Mouse (Mus musculus) neural tube, embryonic 12.5 days (tissue): Measurements from ENCODE around the gene Cep104. TPM values are rescaled to one million over a fixed set of nuclear protein-coding genes. Genes with fewer than 3 reads are reported as not detected.

Experiments used
- ATAC-seq: fragments of 200-750 bp; cut with Nextera tagmentation; 2 replicates; pipeline ENCODE4 v1.8.0; 2017; ENCODE audit warnings: low read depth, mild to moderate bottlenecking, moderate TSS enrichment, moderate library complexity; ENCODE audit not compliant: low FRiP score
- H3K27ac ChIP-seq: fragments of 300-500 bp; sonication (generic); 2 replicates; pipeline ENCODE4 v1.5.1; 2016
- H3K27me3 ChIP-seq: fragments of 300-500 bp; sonication (generic); replicated peaks from 2 replicates; pipeline ENCODE4 v1.6.1; 2016; ENCODE audit warnings: mild to moderate bottlenecking
- H3K36me3 ChIP-seq: fragments of 300-500 bp; sonication (generic); 2 replicates; pipeline ENCODE4 v1.6.1; 2016; ENCODE audit warnings: mild to moderate bottlenecking
- H3K4me1 ChIP-seq: fragments of 300-500 bp; sonication (generic); 2 replicates; pipeline ENCODE4 v1.6.1; 2016
- H3K4me2 ChIP-seq: fragments of 300-500 bp; sonication (generic); replicated peaks from 2 replicates; pipeline ENCODE4 v1.6.1; 2016; ENCODE audit warnings: mild to moderate bottlenecking
- H3K4me3 ChIP-seq: fragments of 300-500 bp; sonication (generic); 2 replicates; pipeline ENCODE4 v1.5.1; 2016
- H3K9ac ChIP-seq: fragments of 300-500 bp; sonication (generic); 2 replicates; pipeline ENCODE4 v1.6.1; 2016; ENCODE audit warnings: mild to moderate bottlenecking
- H3K9me3 ChIP-seq: fragments of 300-500 bp; sonication (generic); 2 replicates; pipeline ENCODE4 v1.6.1; 2016; ENCODE audit warnings: mild to moderate bottlenecking
- WGBS: fragments of 180-500 bp; shearing (Covaris S2); methylation state at CpG from one replicate; pipeline ENCODE4 v1.1.7; 2016; 5-methylcytosine and 5-hydroxymethylcytosine counted together
- polyA plus RNA-seq: library from polyadenylated mRNA; unstranded; fragments of >200 nt; fragmentation: Nextera tagmentation; extraction: Ambion mirVana; gene quantifications from 2 replicates; pipeline ENCODE4 v1.2.1, GENCODE M21; 2016

Gene Cep104
- 21.3 and 24.2 TPM in 2 replicates for polyA plus RNA-seq

DNA sequence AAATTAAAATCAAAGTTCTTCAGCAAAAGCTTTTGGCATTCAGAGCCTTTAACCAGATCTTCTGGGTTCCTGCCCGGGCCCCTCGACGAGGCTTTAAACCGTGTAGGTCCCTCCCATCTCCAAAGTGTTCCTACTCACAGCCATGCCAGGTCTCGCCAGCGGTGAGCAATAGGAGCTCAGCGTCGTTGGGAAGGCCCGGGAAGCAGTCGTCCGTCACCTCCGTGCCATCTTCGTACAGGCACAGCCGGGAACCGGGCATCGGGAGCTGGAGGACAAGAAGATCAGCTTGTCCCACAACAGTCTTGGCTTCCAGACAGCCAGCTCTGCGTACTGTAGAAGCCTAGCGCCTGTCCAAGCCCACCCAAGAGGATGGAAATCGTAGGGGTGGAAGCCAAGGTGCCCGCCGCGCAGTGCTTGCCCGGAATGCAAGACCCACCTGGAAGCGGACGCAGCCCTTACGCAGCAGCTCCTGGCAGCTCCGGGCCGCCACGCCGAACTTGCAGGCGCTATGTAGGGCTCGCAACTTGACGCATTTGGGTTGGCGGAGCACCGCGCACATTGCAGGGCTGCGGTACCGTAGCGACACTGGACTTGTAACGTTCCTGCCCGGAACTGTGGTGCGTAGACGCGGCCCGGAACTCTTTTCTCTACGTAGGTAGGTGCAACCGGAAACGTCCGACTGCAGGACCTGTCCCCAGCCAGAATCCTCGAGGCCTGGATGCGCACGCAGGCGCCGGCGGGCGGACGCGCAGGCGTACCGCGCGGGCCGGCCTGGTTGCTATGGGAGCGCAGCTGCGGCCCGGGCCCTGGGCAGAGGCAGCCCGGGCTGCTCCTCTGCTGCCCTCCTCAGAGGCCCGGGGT is at the start of gene Cep104, which contains the start of gene Dffb:
Cep104 (plus strand) TSS at position 764 of the 861 bp plus-strand sequence.
Dffb (minus strand) TSS at position 696 of the 861 bp plus-strand sequence.
- Histone ChIP-seq H3K36me3 (peaks cover 32% of the 10 kb centered on the region), H3K9ac (peak within 1 kb of the TSS; percentile 84), H3K4me2 (peak within 1 kb of the TSS; percentile 71), H3K4me1 (peaks cover 22% of the 10 kb centered on the region), H3K4me3 (peak within 1 kb of the TSS; percentile 90), H3K27ac (peak within 1 kb of the TSS; percentile 32; the same call in 1 of the 2 replicates), H3K9me3 (no peaks in the 10 kb centered on the region), H3K27me3 (no peaks in the 10 kb centered on the region)
- WGBS: 1% methylated on average over 68 of the region's 68 CpGs
- ATAC-seq: peak; percentile 98

DNA sequence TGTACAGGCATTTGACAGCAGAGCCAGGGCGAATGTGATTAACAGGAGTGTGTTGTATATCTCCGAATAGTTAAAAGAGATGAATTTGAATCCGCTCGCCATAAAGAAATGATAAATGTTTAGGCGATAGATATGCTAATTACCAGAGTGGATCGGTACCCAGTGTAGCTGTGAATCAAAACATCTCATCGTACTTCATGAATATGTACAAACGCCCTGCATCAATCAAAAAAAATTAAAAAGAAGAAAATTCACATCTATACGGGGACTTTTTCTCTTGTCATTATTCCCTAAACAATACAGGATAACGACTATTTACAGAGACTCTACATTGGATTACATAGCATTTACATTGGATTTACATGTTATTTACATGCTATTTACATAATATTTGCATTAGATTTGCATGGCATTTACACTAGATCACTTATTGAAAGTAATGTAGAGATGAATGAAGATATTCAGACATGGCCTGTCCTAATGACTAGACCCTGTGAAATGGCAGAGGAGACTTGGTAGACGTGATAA is 46.2 kb upstream of the Cep104 start:
- Histone ChIP-seq H3K36me3 (no peaks in the 10 kb centered on the region), H3K4me2 (no peak overlapping the region), H3K27ac (no peak overlapping the region), H3K4me1 (peaks cover 2% of the 10 kb centered on the region; the same call in 1 of the 2 replicates), H3K9me3 (no peaks in the 10 kb centered on the region), H3K9ac (no peak overlapping the region), H3K27me3 (0 out of 2 replicates have a peak, but pooled peaks cover 4% of the 10 kb centered on the region), H3K4me3 (no peak overlapping the region)
- WGBS: 66% methylated on average over 11 of the region's 11 CpGs
- no peak for ATAC-seq

DNA sequence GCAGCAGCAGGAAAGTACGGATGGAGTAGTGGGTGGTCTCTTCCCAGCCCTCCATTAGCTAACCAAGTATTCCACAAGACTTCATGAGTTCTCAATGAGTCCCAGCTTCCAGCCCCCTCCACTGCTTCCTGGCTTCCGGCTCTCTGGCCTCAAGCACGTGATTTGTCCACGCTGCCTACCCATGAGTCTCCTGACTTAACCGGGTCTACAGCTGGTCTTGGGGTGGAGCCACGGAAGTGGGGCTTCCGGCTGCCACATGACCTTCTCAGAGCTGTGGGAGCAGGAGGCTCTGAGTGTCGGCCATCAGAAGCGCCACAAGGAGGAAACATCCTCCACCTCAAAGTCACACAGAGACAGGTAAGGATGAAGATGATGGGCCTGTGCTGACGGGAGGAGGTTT is 45.6 kb upstream of the Cep104 start:
- Histone ChIP-seq H3K27ac (no peak overlapping the region), H3K36me3 (no peaks in the 10 kb centered on the region), H3K4me3 (no peak overlapping the region), H3K9ac (no peak overlapping the region), H3K27me3 (0 out of 2 replicates have a peak, but pooled peaks cover 4% of the 10 kb centered on the region), H3K9me3 (no peaks in the 10 kb centered on the region), H3K4me1 (peaks cover 2% of the 10 kb centered on the region; the same call in 1 of the 2 replicates), H3K4me2 (no peak overlapping the region)
- no peak for ATAC-seq
- 72% methylated on average over 10 of the region's 10 CpGs for WGBS

DNA sequence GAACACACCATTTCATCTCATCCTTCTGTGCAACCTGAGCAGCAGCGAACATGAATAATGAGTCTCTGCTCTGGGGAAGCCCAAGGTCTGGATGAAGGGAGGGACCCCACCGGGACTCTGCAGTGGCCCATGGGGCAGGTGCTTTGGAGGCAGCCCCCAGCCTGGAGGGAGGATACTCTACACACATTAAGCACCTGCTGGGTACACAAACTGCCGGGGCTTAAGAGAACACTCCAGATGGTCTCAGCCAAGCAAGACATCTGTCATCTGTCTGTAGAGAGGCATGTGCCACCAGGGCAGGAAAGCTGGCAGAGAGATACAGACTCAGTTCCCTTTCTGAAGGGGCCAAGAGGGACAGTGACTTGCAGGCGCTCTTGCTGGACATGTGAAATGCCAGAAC is 45.1 kb upstream of the Cep104 start:
- H3K4me1 ChIP-seq: peaks cover 2% of the 10 kb centered on the region; the same call in 1 of the 2 replicates
- H3K4me3 ChIP-seq: no peak overlapping the region
- H3K9me3 ChIP-seq: no peaks in the 10 kb centered on the region
- H3K9ac ChIP-seq: no peak overlapping the region
- 70% methylated on average over 4 of the region's 4 CpGs for WGBS
- H3K27me3 ChIP-seq: 0 out of 2 replicates have a peak, but pooled peaks cover 4% of the 10 kb centered on the region
- H3K4me2 ChIP-seq: no peak overlapping the region
- H3K27ac ChIP-seq: no peak overlapping the region
- H3K36me3 ChIP-seq: no peaks in the 10 kb centered on the region
- no peak for ATAC-seq

DNA sequence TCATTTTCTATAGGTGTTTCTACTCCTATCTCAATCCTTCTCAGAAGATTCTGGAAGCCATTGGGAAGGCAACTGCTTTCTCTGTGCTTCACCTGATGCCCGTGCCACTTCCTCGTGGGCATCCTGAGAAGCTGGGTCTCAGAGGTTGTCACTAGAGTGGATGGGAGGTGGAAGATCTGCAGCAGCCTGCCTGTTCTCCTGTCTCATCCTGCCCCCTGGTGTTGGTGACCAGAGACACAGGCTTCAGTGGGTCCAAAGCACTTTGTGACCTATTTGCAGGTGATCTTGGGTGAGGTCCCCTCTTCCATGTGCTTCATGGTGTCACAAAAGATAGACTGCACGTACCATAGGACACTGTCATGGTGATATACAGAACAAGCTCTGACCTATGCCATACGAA is 31.8 kb upstream of the Cep104 start:
- Histone ChIP-seq H3K9me3 (no peaks in the 10 kb centered on the region), H3K27me3 (0 out of 2 replicates have a peak, but pooled peaks cover 3% of the 10 kb centered on the region), H3K4me1 (peaks cover 9% of the 10 kb centered on the region), H3K4me2 (no peak overlapping the region), H3K27ac (no peak overlapping the region), H3K36me3 (no peaks in the 10 kb centered on the region), H3K4me3 (no peak overlapping the region), H3K9ac (no peak overlapping the region)
- no peak for ATAC-seq
- 73% methylated on average over 4 of the region's 4 CpGs for WGBS

DNA sequence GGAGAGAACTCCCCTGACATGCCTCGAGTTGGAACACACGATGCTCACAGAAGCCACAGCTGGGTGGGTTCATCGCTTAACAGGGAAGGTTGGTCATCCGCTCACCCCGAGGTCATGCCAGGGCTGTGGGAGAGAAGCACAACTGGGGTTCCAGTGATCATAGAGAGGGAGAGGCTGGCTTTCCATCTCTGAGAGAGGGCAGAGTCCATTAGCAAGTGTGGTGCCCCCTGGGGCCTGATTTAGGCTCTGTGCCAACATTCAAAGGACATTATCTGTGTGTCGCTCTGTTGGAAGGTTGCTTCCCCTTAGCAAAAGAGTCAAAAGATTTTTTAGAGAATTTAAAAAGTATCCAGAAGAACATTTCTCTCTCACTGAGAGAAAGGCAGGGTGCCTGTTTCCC is 30.7 kb upstream of the Cep104 start:
- no peak overlapping the region for H3K27ac ChIP-seq
- no peak overlapping the region for H3K4me2 ChIP-seq
- no peak overlapping the region for H3K4me3 ChIP-seq
- no peaks in the 10 kb centered on the region for H3K9me3 ChIP-seq
- 0 out of 2 replicates have a peak, but pooled peaks cover 3% of the 10 kb centered on the region for H3K27me3 ChIP-seq
- H3K9ac ChIP-seq: no peak overlapping the region
- no peak for ATAC-seq
- no peaks in the 10 kb centered on the region for H3K36me3 ChIP-seq
- WGBS: 60% methylated on average over 6 of the region's 6 CpGs
- peaks cover 9% of the 10 kb centered on the region for H3K4me1 ChIP-seq

DNA sequence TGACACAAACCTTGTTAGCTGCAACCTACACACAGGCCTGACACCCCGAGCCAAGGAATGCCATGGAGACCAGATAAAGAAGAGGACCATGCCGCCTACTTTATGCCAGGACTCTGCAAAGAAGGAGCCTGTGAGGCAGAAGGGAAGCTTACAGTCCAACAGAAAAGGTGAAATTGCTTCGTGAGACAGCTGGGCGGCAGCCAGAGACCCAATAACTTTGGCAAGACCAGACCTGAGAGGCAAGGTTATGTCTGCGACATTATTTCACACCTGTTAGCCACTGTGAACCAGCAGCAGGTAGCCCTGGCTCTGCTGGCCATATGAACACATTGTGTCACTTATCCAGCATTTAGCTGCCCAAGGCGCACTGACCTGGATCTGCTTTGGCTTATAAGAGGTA is 29.3 kb upstream of the Cep104 start:
- 81% methylated on average over 6 of the region's 6 CpGs for WGBS
- 0 out of 2 replicates have a peak, but pooled peaks cover 3% of the 10 kb centered on the region for H3K27me3 ChIP-seq
- H3K9me3 ChIP-seq: no peaks in the 10 kb centered on the region
- no peak overlapping the region for H3K27ac ChIP-seq
- no peak overlapping the region for H3K4me3 ChIP-seq
- H3K4me2 ChIP-seq: no peak overlapping the region
- no peak for ATAC-seq
- H3K9ac ChIP-seq: no peak overlapping the region
- no peaks in the 10 kb centered on the region for H3K36me3 ChIP-seq
- peaks cover 9% of the 10 kb centered on the region for H3K4me1 ChIP-seq

DNA sequence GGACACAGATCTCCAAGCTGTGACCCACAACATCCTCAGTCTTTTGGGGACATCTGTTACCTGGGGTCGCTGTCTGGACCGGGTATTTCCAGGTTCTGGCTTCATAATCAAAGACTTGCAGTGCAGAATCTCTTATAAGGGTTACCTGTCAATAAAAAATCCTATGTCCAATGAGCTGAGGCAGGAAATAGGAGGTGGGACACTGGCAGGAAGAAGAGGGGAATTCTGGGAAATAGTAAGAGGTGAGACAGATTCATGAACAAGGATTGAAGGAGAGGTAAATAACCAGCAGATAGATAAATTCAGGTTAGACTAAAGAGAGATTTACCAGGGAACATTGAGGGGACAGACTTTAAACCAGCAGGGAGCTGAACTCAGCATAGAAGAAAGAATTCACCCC is 24.6 kb upstream of the Cep104 start:
- WGBS: 74% methylated on average over 2 of the region's 2 CpGs
- Histone ChIP-seq H3K27me3 (peaks cover 3% of the 10 kb centered on the region; the same call in 1 of the 2 replicates), H3K9ac (no peak overlapping the region)

DNA sequence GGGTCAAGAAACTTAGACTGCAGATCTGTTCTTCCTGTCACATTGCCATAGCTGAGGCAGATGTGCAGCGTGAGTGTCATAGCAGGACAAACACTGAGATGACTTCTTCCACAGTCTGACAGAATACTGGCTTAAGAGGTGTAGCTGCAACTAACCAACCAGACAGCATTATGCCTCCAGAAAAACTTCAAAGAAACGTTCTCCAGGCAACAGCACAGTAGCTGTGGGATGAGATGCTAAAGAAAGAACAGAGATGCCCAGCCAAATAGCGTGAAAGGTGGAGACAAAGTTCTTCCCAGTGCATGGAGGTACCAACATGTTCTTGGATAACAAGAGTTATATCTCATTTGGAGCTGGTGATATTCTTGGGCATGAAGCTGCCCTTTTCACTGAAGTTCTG is 23.8 kb upstream of the Cep104 start:
- H3K4me1 ChIP-seq: peaks cover 4% of the 10 kb centered on the region; the same call in 1 of the 2 replicates
- H3K4me3 ChIP-seq: no peak overlapping the region
- WGBS: 63% methylated on average over 3 of the region's 3 CpGs
- no peak overlapping the region for H3K9ac ChIP-seq
- H3K36me3 ChIP-seq: no peaks in the 10 kb centered on the region
- H3K9me3 ChIP-seq: no peaks in the 10 kb centered on the region
- peaks cover 6% of the 10 kb centered on the region; the same call in 1 of the 2 replicates for H3K27me3 ChIP-seq
- no peak for ATAC-seq
- H3K27ac ChIP-seq: no peak overlapping the region
- H3K4me2 ChIP-seq: no peak overlapping the region

More for the DNA sequence above, 24.6 kb upstream of the Cep104 start:
- ATAC-seq: no peak
- Histone ChIP-seq H3K9me3 (no peaks in the 10 kb centered on the region), H3K4me3 (no peak overlapping the region), H3K4me1 (peaks cover 4% of the 10 kb centered on the region; the same call in 1 of the 2 replicates), H3K4me2 (no peak overlapping the region), H3K36me3 (no peaks in the 10 kb centered on the region), H3K27ac (no peak overlapping the region)

DNA sequence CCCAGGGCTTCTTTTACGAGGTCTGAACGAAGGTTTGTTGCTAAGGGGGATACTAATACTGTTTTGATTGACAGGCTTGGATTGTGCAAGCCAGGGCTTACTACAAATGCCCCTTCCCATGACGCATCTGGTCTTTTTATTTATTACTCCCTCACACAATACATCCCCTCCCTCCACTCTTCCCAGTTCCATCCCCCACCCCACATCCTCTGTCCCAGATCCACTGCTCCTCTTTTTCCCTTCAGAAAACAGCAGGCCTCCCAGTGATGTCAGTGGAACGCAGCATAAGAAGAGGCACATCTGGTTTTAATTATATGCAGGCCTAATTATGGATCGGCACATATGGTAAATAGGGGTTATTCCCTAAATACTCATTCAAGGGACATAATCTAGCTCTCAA is 23.3 kb upstream of the Cep104 start:
- H3K36me3 ChIP-seq: no peaks in the 10 kb centered on the region
- no peaks in the 10 kb centered on the region for H3K9me3 ChIP-seq
- peaks cover 4% of the 10 kb centered on the region; the same call in 1 of the 2 replicates for H3K4me1 ChIP-seq
- WGBS: 32% methylated on average over 5 of the region's 5 CpGs
- H3K9ac ChIP-seq: no peak overlapping the region
- H3K4me3 ChIP-seq: no peak overlapping the region
- no peak overlapping the region for H3K27ac ChIP-seq
- ATAC-seq: 0 out of 2 replicates have a peak, but pooled peaks have one; percentile 15
- peaks cover 4% of the 10 kb centered on the region; the same call in 1 of the 2 replicates for H3K27me3 ChIP-seq
- no peak overlapping the region for H3K4me2 ChIP-seq

DNA sequence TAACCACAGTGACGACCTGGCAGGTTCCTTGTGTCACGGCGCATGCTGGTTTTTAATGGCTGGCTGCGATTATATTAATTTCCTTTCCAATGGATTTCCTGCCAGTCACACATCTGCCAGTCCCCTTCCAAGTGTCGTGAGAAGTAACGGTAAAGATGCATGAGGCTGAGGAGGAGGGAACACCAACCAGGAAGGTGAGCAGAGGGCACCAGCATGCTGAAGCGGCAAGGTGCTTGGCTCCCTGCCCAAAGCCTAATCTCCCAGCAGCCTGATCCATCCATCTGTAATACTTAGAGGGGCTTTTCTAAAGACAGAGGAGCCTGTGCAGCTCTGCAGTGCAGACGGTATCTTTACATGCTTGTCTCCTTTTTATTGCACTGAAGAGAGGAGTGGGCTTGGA is 19.3 kb upstream of the Cep104 start:
- ATAC-seq: no peak
- no peak overlapping the region for H3K9ac ChIP-seq

More for the DNA sequence above, 19.3 kb upstream of the Cep104 start:
- 82% methylated on average over 8 of the region's 8 CpGs for WGBS
- H3K4me1 ChIP-seq: peaks cover 16% of the 10 kb centered on the region
- H3K36me3 ChIP-seq: peaks cover 14% of the 10 kb centered on the region
- peaks cover 4% of the 10 kb centered on the region; the same call in 1 of the 2 replicates for H3K27me3 ChIP-seq
- no peak overlapping the region for H3K27ac ChIP-seq
- H3K4me2 ChIP-seq: no peak overlapping the region
- H3K4me3 ChIP-seq: no peak overlapping the region
- no peaks in the 10 kb centered on the region for H3K9me3 ChIP-seq
